Mouse (Mus musculus): ENCODE measurements around the gene Fos. TPM values are rescaled to one million over a fixed set of nuclear protein-coding genes. Genes with fewer than 3 reads are reported as not detected.
"Not testable (repeated sequence)": the region's sequence is repeated elsewhere in the genome, so short reads cannot be mapped to it uniquely, and the experiment has no call there.

Fos gene
- total and polyA plus RNA-seq, 2 experiments from 2014 or later, result 1.6 to 18.5 TPM

- Histone ChIP-seq H3K4me2 (ENCODE audit: low read depth, low read length) (no peak overlapping the region), H3K4me1 (ENCODE audit: control insufficient read depth, insufficient read depth) (peaks cover 4% of the 10 kb centered on the region; the same call in 1 of the 2 replicates), H3K4me3 (ENCODE audit: low read depth, low read length) (no peak overlapping the region), H3K27ac (ENCODE audit: low read depth) (0 out of 2 replicates have a peak overlapping the region, but pooled peaks have one; percentile 11), H3K27me3 (ENCODE audit: control insufficient read depth, insufficient read depth, low read length) (no peaks in the 10 kb centered on the region), H3K9ac (replicated peaks; ENCODE audit: low read depth, low read length) (no peak overlapping the region), H3K9me3 (replicated peaks; ENCODE audit: control insufficient read depth, low read length) (no peaks in the 10 kb centered on the region), H3K36me3 (replicated peaks; ENCODE audit: control insufficient read depth, insufficient read depth, low read length) (no peaks in the 10 kb centered on the region)
- ATAC-seq (ENCODE audit: insufficient read depth, low read depth) (0 out of 2 replicates have a peak, but pooled peaks have one; percentile 22), DNase-seq (ENCODE audit: low spot score) (no peak)
- WGBS, result 65% methylated on average over 14 of the region's 14 CpGs
- TF ChIP-seq CTCF (IDR thresholded peaks at IDR 0.05; ENCODE audit: low read depth) (no peak), EP300 (IDR thresholded peaks at IDR 0.05; ENCODE audit: low read depth) (no peak)
Observed at GRCm38 (mm10) chr12:85523421-85524192, 49.9 kb downstream of the Fos start.

DNA sequence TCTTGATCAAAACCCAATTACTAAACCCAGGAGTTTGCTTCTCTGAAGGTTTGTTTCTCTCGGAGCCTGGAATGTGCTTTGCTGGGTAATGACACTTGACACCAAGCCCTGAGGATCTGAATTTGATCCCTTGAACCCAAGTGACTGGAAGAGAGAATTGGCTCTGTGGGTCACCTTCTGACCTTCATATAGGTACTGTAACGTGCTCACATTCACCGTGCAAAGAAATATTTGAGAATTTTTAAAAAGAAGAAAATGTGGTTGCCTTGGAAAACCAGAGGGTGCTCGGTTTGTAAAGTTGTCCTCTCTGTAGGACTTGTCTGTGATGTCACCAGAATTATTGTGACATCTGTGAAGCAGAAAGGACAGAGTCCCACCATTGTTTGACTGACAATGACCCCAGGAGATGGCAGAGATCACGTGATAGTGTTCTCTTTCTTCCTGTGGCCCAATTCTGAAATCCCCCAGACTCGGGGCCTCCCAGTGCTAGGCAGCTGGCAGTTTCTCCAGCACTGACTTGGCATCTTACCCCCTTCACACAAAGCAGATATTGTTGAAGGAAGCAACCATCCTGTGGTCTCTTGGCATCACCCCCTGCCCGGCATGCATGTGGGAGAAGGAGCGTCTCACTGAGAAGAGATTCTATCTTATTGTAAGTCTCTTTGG, 50.6 kb downstream of the Fos start:
- H3K27ac ChIP-seq (ENCODE audit: low read depth), result no peak overlapping the region
- H3K4me3 ChIP-seq (ENCODE audit: low read depth, low read length), result no peak overlapping the region
- WGBS, result 60% methylated on average over 8 of the region's 8 CpGs
- no peak overlapping the region for H3K4me2 ChIP-seq (ENCODE audit: low read depth, low read length)
- H3K36me3 ChIP-seq (replicated peaks; ENCODE audit: control insufficient read depth, insufficient read depth, low read length), result no peaks in the 10 kb centered on the region
- H3K4me1 ChIP-seq (ENCODE audit: control insufficient read depth, insufficient read depth), result peaks cover 4% of the 10 kb centered on the region; the same call in 1 of the 2 replicates
- no peaks in the 10 kb centered on the region for H3K9me3 ChIP-seq (replicated peaks; ENCODE audit: control insufficient read depth, low read length)
- H3K27me3 ChIP-seq (ENCODE audit: control insufficient read depth, insufficient read depth, low read length), result no peaks in the 10 kb centered on the region
- ATAC-seq (ENCODE audit: insufficient read depth, low read depth) (no peak), DNase-seq (ENCODE audit: low spot score) (no peak)
- TF ChIP-seq CTCF (IDR thresholded peaks at IDR 0.05; ENCODE audit: low read depth) (no peak), EP300 (IDR thresholded peaks at IDR 0.05; ENCODE audit: low read depth) (no peak)
- no peak overlapping the region for H3K9ac ChIP-seq (replicated peaks; ENCODE audit: low read depth, low read length)

- H3K4me1 ChIP-seq (ENCODE audit: control insufficient read depth, insufficient read depth); H3K36me3 ChIP-seq (replicated peaks; ENCODE audit: control insufficient read depth, insufficient read depth, low read length); H3K4me2 ChIP-seq (ENCODE audit: low read depth, low read length); H3K27ac ChIP-seq (ENCODE audit: low read depth); H3K9ac ChIP-seq (replicated peaks; ENCODE audit: low read depth, low read length); H3K9me3 ChIP-seq (replicated peaks; ENCODE audit: control insufficient read depth, low read length); ATAC-seq (ENCODE audit: insufficient read depth, low read depth); DNase-seq (ENCODE audit: low spot score); H3K4me3 ChIP-seq (ENCODE audit: low read depth, low read length); H3K27me3 ChIP-seq (ENCODE audit: control insufficient read depth, insufficient read depth, low read length): not testable (repeated sequence)
- 68% methylated on average over 11 of the region's 11 CpGs for WGBS
Observed at GRCm38 (mm10) chr12:85524859-85525495, 51.3 kb downstream of the Fos start.

Other genes starting within 250 kb of the Fos start
- 4.4 and 8.6 TPM in 2 replicates for gene Mlh3, start 203.3 kb upstream of the Fos start, total RNA-seq (2014; rRNA removed; ENCODE audit: low replicate concordance)
- gene Mlh3, start 203.3 kb upstream of the Fos start, polyA plus RNA-seq (2015; fragmentation: Nextera tagmentation; extraction: Ambion mirVana), result 4.9 and 5.0 TPM in 2 replicates
- 18.1 and 64.2 TPM in 2 replicates for gene Acyp1, start 185.5 kb upstream of the Fos start, total RNA-seq (2014; rRNA removed; ENCODE audit: low replicate concordance)
- gene Acyp1, start 185.5 kb upstream of the Fos start, polyA plus RNA-seq (2015; fragmentation: Nextera tagmentation; extraction: Ambion mirVana), result 59.8 and 72.1 TPM in 2 replicates
- gene Zc2hc1c, start 185.3 kb upstream of the Fos start, total RNA-seq (2014; rRNA removed; ENCODE audit: low replicate concordance), result 0.80 and 0.85 TPM in 2 replicates
- 1.1 TPM in 2 replicates for gene Zc2hc1c, start 185.3 kb upstream of the Fos start, polyA plus RNA-seq (2015; fragmentation: Nextera tagmentation; extraction: Ambion mirVana)
- gene Nek9, start 134.5 kb upstream of the Fos start, total RNA-seq (2014; rRNA removed; ENCODE audit: low replicate concordance), result 29.2 and 45.2 TPM in 2 replicates
- gene Nek9, start 134.5 kb upstream of the Fos start, polyA plus RNA-seq (2015; fragmentation: Nextera tagmentation; extraction: Ambion mirVana), result 12.5 and 14.2 TPM in 2 replicates
- 48.2 and 49.7 TPM in 2 replicates for gene Tmed10, start 99.0 kb upstream of the Fos start, total RNA-seq (2014; rRNA removed; ENCODE audit: low replicate concordance)
- gene Tmed10, start 99.0 kb upstream of the Fos start, polyA plus RNA-seq (2015; fragmentation: Nextera tagmentation; extraction: Ambion mirVana), result 216 and 218 TPM in 2 replicates
- gene Jdp2, start 125.1 kb downstream of the Fos start, total RNA-seq (2014; rRNA removed; ENCODE audit: low replicate concordance), result 17.6 and 17.9 TPM in 2 replicates
- 0.44 TPM in 1 of 2 replicates, not detected in the other for gene Jdp2, start 125.1 kb downstream of the Fos start, polyA plus RNA-seq (2015; fragmentation: Nextera tagmentation; extraction: Ambion mirVana)
- 1.4 and 3.2 TPM in 2 replicates for gene Batf, start 212.8 kb downstream of the Fos start, total RNA-seq (2014; rRNA removed; ENCODE audit: low replicate concordance)
- 2.1 and 2.6 TPM in 2 replicates for gene Batf, start 212.8 kb downstream of the Fos start, polyA plus RNA-seq (2015; fragmentation: Nextera tagmentation; extraction: Ambion mirVana)